Mouse (Mus musculus) CD8-positive naive resting alpha-beta T cell, adult 2 months (primary cell): ENCODE measurements at regions not wholly inside any gene's neighbourhood (a gene's known extent, or its start where the extent isn't known, plus 50 kb on each side); places are given as distances from the start of the nearest gene placed in this dataset.
A peak's percentile ranks its signal among the peaks of the same experiment; 100 is the strongest.

ENCODE experiments used
- DNase-seq, 2 experiments: peaks; one replicate each; pipeline ENCODE4 v3.0.0; 2022; ENCODE audit warnings: low read depth in 2 of 2, low spot score in 2 of 2

- DNase-seq, result no peak
Observed at GRCm38 (mm10) chr15:62198721-62199120, 1275.9 kb upstream of the A1bg start.

GRCm38 (mm10) chr15:62198194-62198593, 1275.4 kb upstream of the A1bg start:
- DNase-seq, result no peak

- no peak for DNase-seq
Observed at GRCm38 (mm10) chr15:62195440-62195839, 1272.6 kb upstream of the A1bg start.

GRCm38 (mm10) chr15:62192706-62193105, 1269.9 kb upstream of the A1bg start:
- DNase-seq, result no peak

GRCm38 (mm10) chr15:62191641-62192040, 1268.8 kb upstream of the A1bg start:
- DNase-seq, result no peak

GRCm38 (mm10) chr15:62190977-62191614, 1268.3 kb upstream of the A1bg start:
- no peak for DNase-seq

- DNase-seq, result no peak
Observed at GRCm38 (mm10) chr15:62190224-62190910, 1267.6 kb upstream of the A1bg start.

- no peak for DNase-seq
Observed at GRCm38 (mm10) chr15:62189565-62190181, 1266.9 kb upstream of the A1bg start.

- DNase-seq, result no peak
Observed at GRCm38 (mm10) chr15:62186548-62186947, 1263.7 kb upstream of the A1bg start.

- DNase-seq, result no peak
Observed at GRCm38 (mm10) chr15:62183803-62184202, 1261.0 kb upstream of the A1bg start.

GRCm38 (mm10) chr15:62181454-62181910, 1258.7 kb upstream of the A1bg start:
- DNase-seq, result peak in 1 of 2 experiments; percentile 8

- DNase-seq, result no peak
Observed at GRCm38 (mm10) chr15:62180718-62181117, 1257.9 kb upstream of the A1bg start.

- DNase-seq, result no peak
Observed at GRCm38 (mm10) chr15:62179801-62180200, 1257.0 kb upstream of the A1bg start.

- DNase-seq, result no peak
Observed at GRCm38 (mm10) chr15:62178568-62178967, 1255.8 kb upstream of the A1bg start.

GRCm38 (mm10) chr15:62177768-62178410, 1255.1 kb upstream of the A1bg start:
- peak; percentile 21 to 23 for DNase-seq

- no peak for DNase-seq
Observed at GRCm38 (mm10) chr15:62176076-62176475, 1253.3 kb upstream of the A1bg start.

GRCm38 (mm10) chr15:62173633-62174543, 1251.1 kb upstream of the A1bg start:
- DNase-seq, result no peak

GRCm38 (mm10) chr15:62171632-62172031, 1248.8 kb upstream of the A1bg start:
- DNase-seq, result no peak

- no peak for DNase-seq
Observed at GRCm38 (mm10) chr15:62171167-62171566, 1248.4 kb upstream of the A1bg start.

- DNase-seq, result no peak
Observed at GRCm38 (mm10) chr15:62170337-62170736, 1247.5 kb upstream of the A1bg start.

GRCm38 (mm10) chr15:62169591-62170019, 1246.8 kb upstream of the A1bg start:
- peak; percentile 77 to 83 for DNase-seq
